Mouse (Mus musculus) T-cell, adult 66 days (primary cell): ENCODE results near the gene Apip. TPM values are rescaled to one million over a fixed set of nuclear protein-coding genes. Genes with fewer than 3 reads are reported as not detected.

Experiments
- total RNA-seq, 2 experiments: library from RNA; stranded (reverse); gene quantifications; 3 replicates in 1 of 2; 4 replicates in 1 of 2; pipeline ENCODE4 v1.2.4; 2023

The Apip gene
- total RNA-seq = 10 to 100 TPM in 1 of 2 experiments, 1 to 10 TPM in 1; 6.5 to 10.4 TPM

GRCm38 (mm10) chr2:103073219-103073982, at the start of gene Apip, which contains the start of gene Pdhx:
Apip (plus strand) TSS chr2:103073675.
Pdhx (minus strand) TSS chr2:103073513.

Other genes with a start within 250 kb of the Apip start
- 10 to 100 TPM; 61.3 to 82.2 TPM for gene Cd44, start 172.0 kb upstream of the Apip start, total RNA-seq
- gene Pdhx, start 162 bp upstream of the Apip start, total RNA-seq = 1 to 10 TPM; 8.9 to 9.4 TPM
- not detected for gene Ehf, start 229.6 kb downstream of the Apip start, total RNA-seq